Mouse (Mus musculus): ENCODE measurements around the gene Gls. TPM values are rescaled to one million over a fixed set of nuclear protein-coding genes. Genes with fewer than 3 reads are reported as not detected.

Gene Gls
- total RNA-seq (2014; rRNA removed; ENCODE audit: low replicate concordance): 73.6 and 83.4 TPM in 2 replicates
- 12.1 and 13.7 TPM in 2 replicates for polyA plus RNA-seq (2015; fragmentation: Nextera tagmentation; extraction: Ambion mirVana)

GRCm38 (mm10) chr1:52233143-52233713, at the start of gene Gls:
TSS of gene Gls (minus strand) at chr1:52233232.
- DNase-seq (ENCODE audit: low spot score): peak; percentile 99
- WGBS: under 1% methylated on average over 32 of the region's 46 CpGs

GRCm38 (mm10) chr1:52279831-52280595, 47.0 kb upstream of the Gls start:
- TF ChIP-seq CTCF (IDR thresholded peaks at IDR 0.05; ENCODE audit: low read depth) (no peak), EP300 (IDR thresholded peaks at IDR 0.05; ENCODE audit: low read depth) (no peak)

More at GRCm38 (mm10) chr1:52233143-52233713, at the start of gene Gls:
- peaks cover 20% of the 10 kb centered on the region for H3K4me1 ChIP-seq (ENCODE audit: control insufficient read depth, insufficient read depth)
- peak within 1 kb of the TSS; percentile 81 for H3K4me3 ChIP-seq (ENCODE audit: low read depth, low read length)
- peak within 1 kb of the TSS; percentile 85 for H3K9ac ChIP-seq (replicated peaks; ENCODE audit: low read depth, low read length)
- H3K4me2 ChIP-seq (ENCODE audit: low read depth, low read length): peak within 1 kb of the TSS; percentile 78
- peak; percentile 98 for ATAC-seq (ENCODE audit: insufficient read depth, low read depth)
- peak within 1 kb of the TSS; percentile 96 for H3K27ac ChIP-seq (ENCODE audit: low read depth)
- H3K9me3 ChIP-seq (replicated peaks; ENCODE audit: control insufficient read depth, low read length): no peaks in the 10 kb centered on the region
- TF ChIP-seq EP300 (IDR thresholded peaks at IDR 0.05; ENCODE audit: low read depth): peak; percentile 53; the same call in 1 of the 2 replicates
- no peak for TF ChIP-seq CTCF (IDR thresholded peaks at IDR 0.05; ENCODE audit: low read depth)
- H3K36me3 ChIP-seq (replicated peaks; ENCODE audit: control insufficient read depth, insufficient read depth, low read length): no peaks in the 10 kb centered on the region
- H3K27me3 ChIP-seq (ENCODE audit: control insufficient read depth, insufficient read depth, low read length): no peaks in the 10 kb centered on the region

DNA sequence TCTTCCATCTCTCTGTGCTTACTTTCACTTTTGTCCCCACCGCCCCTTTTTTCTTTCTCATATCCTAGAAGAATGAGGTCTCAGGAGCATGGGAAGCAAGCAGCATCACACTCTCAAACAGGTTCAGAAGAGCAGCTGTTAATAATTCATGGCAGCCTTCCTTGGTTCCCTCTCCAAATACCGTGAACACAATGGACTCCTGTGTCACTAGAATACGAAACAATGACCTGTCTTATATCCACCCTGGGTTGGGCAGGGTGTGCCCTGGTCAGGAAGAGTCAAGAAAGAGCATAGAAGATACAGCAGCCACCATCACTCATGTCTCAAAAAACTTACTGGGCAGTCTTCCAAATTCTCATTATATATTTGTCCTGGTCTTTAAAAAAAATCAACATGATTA, 46.3 kb upstream of the Gls start:
- ATAC-seq (ENCODE audit: insufficient read depth, low read depth): no peak
- TF ChIP-seq CTCF (IDR thresholded peaks at IDR 0.05; ENCODE audit: low read depth) (no peak), EP300 (IDR thresholded peaks at IDR 0.05; ENCODE audit: low read depth) (no peak)
- WGBS: 76% methylated on average over 3 of the region's 3 CpGs

More at GRCm38 (mm10) chr1:52279831-52280595, 47.0 kb upstream of the Gls start:
- Histone ChIP-seq H3K4me2 (ENCODE audit: low read depth, low read length) (no peak overlapping the region), H3K9ac (replicated peaks; ENCODE audit: low read depth, low read length) (no peak overlapping the region), H3K27ac (ENCODE audit: low read depth) (no peak overlapping the region), H3K27me3 (ENCODE audit: control insufficient read depth, insufficient read depth, low read length) (no peaks in the 10 kb centered on the region), H3K9me3 (replicated peaks; ENCODE audit: control insufficient read depth, low read length) (no peaks in the 10 kb centered on the region), H3K4me1 (ENCODE audit: control insufficient read depth, insufficient read depth) (no peaks in the 10 kb centered on the region), H3K36me3 (replicated peaks; ENCODE audit: control insufficient read depth, insufficient read depth, low read length) (no peaks in the 10 kb centered on the region), H3K4me3 (ENCODE audit: low read depth, low read length) (no peak overlapping the region)
- 64% methylated on average over 7 of the region's 7 CpGs for WGBS
- DNase-seq (ENCODE audit: low spot score) (no peak), ATAC-seq (ENCODE audit: insufficient read depth, low read depth) (no peak)

GRCm38 (mm10) chr1:52278073-52278472, 45.0 kb upstream of the Gls start:
- H3K27me3 ChIP-seq (ENCODE audit: control insufficient read depth, insufficient read depth, low read length): no peaks in the 10 kb centered on the region
- H3K4me2 ChIP-seq (ENCODE audit: low read depth, low read length): no peak overlapping the region
- no peaks in the 10 kb centered on the region for H3K36me3 ChIP-seq (replicated peaks; ENCODE audit: control insufficient read depth, insufficient read depth, low read length)
- 57% methylated on average over 6 of the region's 6 CpGs for WGBS
- H3K9ac ChIP-seq (replicated peaks; ENCODE audit: low read depth, low read length): no peak overlapping the region
- H3K4me1 ChIP-seq (ENCODE audit: control insufficient read depth, insufficient read depth): no peaks in the 10 kb centered on the region
- ATAC-seq (ENCODE audit: insufficient read depth, low read depth) (no peak), DNase-seq (ENCODE audit: low spot score) (no peak)
- H3K4me3 ChIP-seq (ENCODE audit: low read depth, low read length): no peak overlapping the region
- no peaks in the 10 kb centered on the region for H3K9me3 ChIP-seq (replicated peaks; ENCODE audit: control insufficient read depth, low read length)
- no peak overlapping the region for H3K27ac ChIP-seq (ENCODE audit: low read depth)
- no peak for TF ChIP-seq CTCF (IDR thresholded peaks at IDR 0.05; ENCODE audit: low read depth)
- TF ChIP-seq EP300 (IDR thresholded peaks at IDR 0.05; ENCODE audit: low read depth): no peak

More for the DNA sequence above, 46.3 kb upstream of the Gls start:
- no peak overlapping the region for H3K9ac ChIP-seq (replicated peaks; ENCODE audit: low read depth, low read length)
- no peak for DNase-seq (ENCODE audit: low spot score)
- no peaks in the 10 kb centered on the region for H3K27me3 ChIP-seq (ENCODE audit: control insufficient read depth, insufficient read depth, low read length)
- no peaks in the 10 kb centered on the region for H3K9me3 ChIP-seq (replicated peaks; ENCODE audit: control insufficient read depth, low read length)
- H3K4me3 ChIP-seq (ENCODE audit: low read depth, low read length): no peak overlapping the region
- no peaks in the 10 kb centered on the region for H3K36me3 ChIP-seq (replicated peaks; ENCODE audit: control insufficient read depth, insufficient read depth, low read length)
- no peak overlapping the region for H3K4me2 ChIP-seq (ENCODE audit: low read depth, low read length)
- no peaks in the 10 kb centered on the region for H3K4me1 ChIP-seq (ENCODE audit: control insufficient read depth, insufficient read depth)
- H3K27ac ChIP-seq (ENCODE audit: low read depth): no peak overlapping the region

DNA sequence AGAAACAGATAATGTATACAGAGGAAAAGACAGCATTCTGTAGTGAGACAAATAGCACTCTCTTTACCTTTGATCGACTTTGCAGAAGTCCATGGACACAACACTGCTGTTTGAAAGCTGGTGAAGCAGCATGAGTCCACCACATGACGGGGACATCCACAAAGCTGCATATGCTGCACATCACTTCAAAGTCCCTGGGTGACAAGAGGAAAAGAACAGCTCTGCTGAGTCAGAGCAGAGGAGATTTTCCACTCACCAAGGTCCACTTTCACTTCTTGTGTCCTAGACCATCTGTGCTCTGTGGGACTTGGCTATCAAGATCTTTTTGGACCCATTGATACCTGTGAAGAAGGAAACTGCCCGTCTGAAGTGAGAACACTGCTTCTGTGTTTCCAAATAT, 41.2 kb upstream of the Gls start:
- Histone ChIP-seq H3K9ac (replicated peaks; ENCODE audit: low read depth, low read length) (no peak overlapping the region), H3K4me3 (ENCODE audit: low read depth, low read length) (no peak overlapping the region), H3K36me3 (replicated peaks; ENCODE audit: control insufficient read depth, insufficient read depth, low read length) (no peaks in the 10 kb centered on the region), H3K4me2 (ENCODE audit: low read depth, low read length) (no peak overlapping the region), H3K9me3 (replicated peaks; ENCODE audit: control insufficient read depth, low read length) (no peaks in the 10 kb centered on the region), H3K27me3 (ENCODE audit: control insufficient read depth, insufficient read depth, low read length) (no peaks in the 10 kb centered on the region), H3K4me1 (ENCODE audit: control insufficient read depth, insufficient read depth) (0 out of 2 replicates have a peak, but pooled peaks cover 4% of the 10 kb centered on the region), H3K27ac (ENCODE audit: low read depth) (no peak overlapping the region)
- WGBS: 72% methylated on average over 3 of the region's 3 CpGs
- TF ChIP-seq EP300 (IDR thresholded peaks at IDR 0.05; ENCODE audit: low read depth): no peak
- no peak for TF ChIP-seq CTCF (IDR thresholded peaks at IDR 0.05; ENCODE audit: low read depth)
- ATAC-seq (ENCODE audit: insufficient read depth, low read depth) (no peak), DNase-seq (ENCODE audit: low spot score) (no peak)

All from heart, postnatal 0 days (tissue).